Mouse (Mus musculus): ENCODE measurements around the gene Gatc. TPM values are rescaled to one million over a fixed set of nuclear protein-coding genes. Genes with fewer than 3 reads are reported as not detected.

Gatc gene
- polyA plus RNA-seq, 1 experiment, result 8.0 TPM

GRCm38 (mm10) chr5:115294173-115294572, 46.8 kb downstream of the Gatc start:
- Histone ChIP-seq H3K36me3 (replicated peaks; ENCODE audit: low read length) (peaks cover 91% of the 10 kb centered on the region), H3K4me3 (replicated peaks) (no peak overlapping the region), H3K4me1 (peaks cover 55% of the 10 kb centered on the region), H3K9me3 (no peaks in the 10 kb centered on the region), H3K27me3 (replicated peaks) (no peaks in the 10 kb centered on the region)
- TF ChIP-seq FLI1 (IDR thresholded peaks at IDR 0.05; ENCODE audit: low read length), result no peak
- no peak for TF ChIP-seq GATA1 (IDR thresholded peaks at IDR 0.05; ENCODE audit: borderline replicate concordance, low read length)

DNA sequence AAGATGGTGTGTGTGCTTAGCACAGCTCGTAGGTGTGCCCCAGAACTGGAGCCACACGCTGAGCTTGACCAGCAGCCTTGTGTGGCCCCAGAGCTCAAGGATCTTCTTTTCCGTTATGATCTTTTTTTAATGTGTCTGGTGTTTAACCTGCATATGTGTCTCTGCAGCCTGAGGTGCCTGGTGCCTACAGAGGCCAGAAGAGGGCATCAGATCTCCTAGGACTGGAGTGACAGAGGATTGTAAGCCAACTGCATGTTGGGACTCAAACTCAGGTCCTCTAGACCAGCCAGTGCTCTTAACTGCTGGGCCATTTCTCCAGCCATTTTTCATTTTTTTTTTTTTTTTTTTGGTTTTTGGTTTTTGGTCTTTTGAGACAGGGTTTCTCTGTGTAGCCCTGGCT, 56.2 kb downstream of the Gatc start:
- Histone ChIP-seq H3K4me1 (peaks cover 65% of the 10 kb centered on the region), H3K9me3 (no peaks in the 10 kb centered on the region), H3K4me3 (replicated peaks) (no peak overlapping the region), H3K27me3 (replicated peaks) (no peaks in the 10 kb centered on the region), H3K36me3 (replicated peaks; ENCODE audit: low read length) (peaks cover 56% of the 10 kb centered on the region)
- TF ChIP-seq FLI1 (IDR thresholded peaks at IDR 0.05; ENCODE audit: low read length) (no peak), GATA1 (IDR thresholded peaks at IDR 0.05; ENCODE audit: borderline replicate concordance, low read length) (no peak)

Other genes starting within 250 kb of the Gatc start
- not detected in 2 replicates for gene Gm10401, start 242.9 kb downstream of the Gatc start, polyA plus RNA-seq (2012; ENCODE audit: insufficient read depth, low replicate concordance)
- 34.8 and 43.5 TPM in 2 replicates for gene Acads, start 221.8 kb downstream of the Gatc start, polyA plus RNA-seq (2012; ENCODE audit: insufficient read depth, low replicate concordance)
- gene Unc119b, start 206.2 kb downstream of the Gatc start, polyA plus RNA-seq (2012; ENCODE audit: insufficient read depth, low replicate concordance), result 13.4 and 25.4 TPM in 2 replicates
- 69.9 and 84.4 TPM in 2 replicates for gene Mlec, start 183.0 kb downstream of the Gatc start, polyA plus RNA-seq (2012; ENCODE audit: insufficient read depth, low replicate concordance)
- gene Cabp1, start 146.8 kb downstream of the Gatc start, polyA plus RNA-seq (2012; ENCODE audit: insufficient read depth, low replicate concordance), result 1.7 TPM in 1 of 2 replicates, not detected in the other
- gene Pop5, start 105.3 kb downstream of the Gatc start, polyA plus RNA-seq (2012; ENCODE audit: insufficient read depth, low replicate concordance), result 51.5 and 56.1 TPM in 2 replicates
- 127 and 382 TPM in 2 replicates for gene Rnf10, start 68.3 kb downstream of the Gatc start, polyA plus RNA-seq (2012; ENCODE audit: insufficient read depth, low replicate concordance)
- 8.3 and 12.6 TPM in 2 replicates for gene Coq5, start 61.5 kb downstream of the Gatc start, polyA plus RNA-seq (2012; ENCODE audit: insufficient read depth, low replicate concordance)
- gene Dynll1, start 40.2 kb downstream of the Gatc start, polyA plus RNA-seq (2012; ENCODE audit: insufficient read depth, low replicate concordance), result 552 and 565 TPM in 2 replicates
- 79.3 and 86.6 TPM in 2 replicates for gene Srsf9, start 14.0 kb downstream of the Gatc start, polyA plus RNA-seq (2012; ENCODE audit: insufficient read depth, low replicate concordance)
- 7.6 TPM in 1 of 2 replicates, not detected in the other for gene Triap1, start within 50 bp of the Gatc start, polyA plus RNA-seq (2012; ENCODE audit: insufficient read depth, low replicate concordance)
- 3,165 and 8,052 TPM in 2 replicates for gene Cox6a1, start 7.8 kb upstream of the Gatc start, polyA plus RNA-seq (2012; ENCODE audit: insufficient read depth, low replicate concordance)
- gene Msi1, start 88.4 kb upstream of the Gatc start, polyA plus RNA-seq (2012; ENCODE audit: insufficient read depth, low replicate concordance), result 0.02 and 2.2 TPM in 2 replicates
- gene Pla2g1b, start 125.1 kb upstream of the Gatc start, polyA plus RNA-seq (2012; ENCODE audit: insufficient read depth, low replicate concordance), result not detected in 2 replicates
- gene Sirt4, start 143.5 kb upstream of the Gatc start, polyA plus RNA-seq (2012; ENCODE audit: insufficient read depth, low replicate concordance), result 3.1 TPM in 1 of 2 replicates, not detected in the other
- gene Pxn, start 165.5 kb upstream of the Gatc start, polyA plus RNA-seq (2012; ENCODE audit: insufficient read depth, low replicate concordance), result 63.1 and 67.7 TPM in 2 replicates
- gene Rplp0, start 218.3 kb upstream of the Gatc start, polyA plus RNA-seq (2012; ENCODE audit: insufficient read depth, low replicate concordance), result 975 and 2,538 TPM in 2 replicates
- 25.1 and 30.4 TPM in 2 replicates for gene Gcn1l1, start 224.1 kb upstream of the Gatc start, polyA plus RNA-seq (2012; ENCODE audit: insufficient read depth, low replicate concordance)